Mouse (Mus musculus) layer of hippocampus, adult 2 months (tissue): ENCODE results near the gene Tcf15. TPM values are rescaled to one million over a fixed set of nuclear protein-coding genes. Genes with fewer than 3 reads are reported as not detected.

Source experiments
- DNase-seq, 2 experiments: peaks; one replicate each; pipeline ENCODE4 v3.0.0; 2022; ENCODE audit warnings: low spot score in 2 of 2
- H3K27ac ChIP-seq: fragments of 200-600 bp; 2 replicates; pipeline ENCODE4 v1.8.1; 2022
- H3K4me3 ChIP-seq: fragments of 200-600 bp; 2 replicates; pipeline ENCODE4 v1.8.1; 2022; ENCODE audit warnings: mild to moderate bottlenecking
- CTCF ChIP-seq: fragments of 200-600 bp; conservative IDR thresholded peaks from 2 replicates; pipeline ENCODE4 v1.8.1; 2022; ENCODE audit warnings: antibody characterized with exemption, mild to moderate bottlenecking, moderate library complexity
- total RNA-seq, 2 experiments: library from RNA; stranded (reverse); gene quantifications; 2 replicates each; pipeline ENCODE4 v1.2.3; 2021

Gene Tcf15
- total RNA-seq, 2 experiments from 2014 or later: 2.7 to 5.1 TPM

DNA sequence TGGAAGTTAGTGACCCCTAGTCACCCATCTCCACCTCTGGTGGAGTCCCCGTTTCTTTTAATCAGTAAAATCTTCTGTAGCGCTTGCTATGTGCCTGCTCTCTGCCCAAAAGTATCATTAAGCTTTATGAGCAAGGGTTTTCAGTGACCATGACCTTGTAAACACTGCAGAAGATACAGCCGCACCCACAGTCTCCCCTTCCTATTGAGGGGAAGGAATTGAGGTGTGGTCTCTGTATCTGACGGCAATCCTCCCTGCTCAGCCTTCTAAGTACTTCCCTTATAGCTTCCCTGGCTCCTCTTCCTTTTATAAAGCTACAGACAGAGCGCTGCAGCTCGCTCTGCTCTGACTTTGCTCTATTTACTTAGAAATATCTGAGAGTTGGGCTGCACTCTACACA is 13.1 kb downstream of the Tcf15 start:
- no peak for TF ChIP-seq CTCF
- Histone ChIP-seq H3K4me3 (no peak overlapping the region), H3K27ac (no peak overlapping the region)
- no peak for DNase-seq

- H3K4me3 ChIP-seq: no peak overlapping the region
- DNase-seq: no peak
- H3K27ac ChIP-seq: no peak overlapping the region
- TF ChIP-seq CTCF: 0 out of 2 replicates have a peak, but pooled peaks have one; percentile 8
Measured at GRCm38 (mm10) chr2:152159487-152159886, 16.1 kb downstream of the Tcf15 start.

- no peak overlapping the region for H3K4me3 ChIP-seq
- DNase-seq: no peak
- H3K27ac ChIP-seq: no peak overlapping the region
- no peak for TF ChIP-seq CTCF
Measured at GRCm38 (mm10) chr2:152166257-152166656, 22.9 kb downstream of the Tcf15 start.

DNA sequence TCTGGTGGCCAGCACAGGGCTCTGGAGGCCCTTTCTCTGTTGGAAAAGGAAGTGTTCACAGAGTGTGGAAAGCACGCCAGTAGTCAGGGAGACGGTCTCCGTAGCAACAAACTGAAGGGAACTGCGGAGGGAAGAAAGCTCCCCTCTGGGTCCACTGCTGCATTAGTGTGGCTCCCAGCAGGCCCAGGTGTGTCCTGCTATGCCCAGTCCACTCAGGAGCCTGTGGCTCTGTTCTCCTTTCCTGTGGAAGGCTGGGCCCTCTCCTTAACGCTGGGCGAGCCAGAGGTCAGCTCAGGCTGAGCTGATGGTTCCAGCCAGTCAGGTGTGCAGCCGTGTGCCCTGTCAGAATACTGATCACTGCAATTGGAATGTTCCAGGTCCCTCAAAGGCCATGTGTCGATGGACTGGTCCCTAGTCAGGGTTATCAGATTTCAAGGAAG is 24.5 kb downstream of the Tcf15 start:
- no peak for TF ChIP-seq CTCF
- peak; percentile 68 to 86 for DNase-seq
- peak overlapping the region; percentile 78 for H3K27ac ChIP-seq
- no peak overlapping the region for H3K4me3 ChIP-seq

DNA sequence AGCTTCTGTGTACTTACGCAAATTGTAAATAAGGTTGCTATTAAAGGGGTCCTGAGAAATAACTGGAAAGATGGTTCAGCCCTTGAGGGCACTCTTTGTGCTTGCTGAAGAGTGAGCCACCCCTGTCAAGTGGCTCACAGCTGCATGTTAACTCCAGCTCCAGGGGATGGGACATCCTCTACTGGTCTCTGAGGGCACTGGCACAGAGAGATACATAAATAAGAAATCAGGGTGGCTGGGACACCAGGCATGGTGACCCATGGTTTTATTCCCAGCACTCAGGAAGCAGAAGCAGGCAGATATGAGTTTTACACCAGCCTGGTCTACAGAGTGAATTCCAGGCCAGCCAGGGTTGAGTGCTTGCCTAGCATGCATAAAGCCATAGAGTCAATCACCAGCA is 26.0 kb downstream of the Tcf15 start:
- Histone ChIP-seq H3K4me3 (no peak overlapping the region), H3K27ac (no peak overlapping the region)
- DNase-seq: no peak
- no peak for TF ChIP-seq CTCF

DNA sequence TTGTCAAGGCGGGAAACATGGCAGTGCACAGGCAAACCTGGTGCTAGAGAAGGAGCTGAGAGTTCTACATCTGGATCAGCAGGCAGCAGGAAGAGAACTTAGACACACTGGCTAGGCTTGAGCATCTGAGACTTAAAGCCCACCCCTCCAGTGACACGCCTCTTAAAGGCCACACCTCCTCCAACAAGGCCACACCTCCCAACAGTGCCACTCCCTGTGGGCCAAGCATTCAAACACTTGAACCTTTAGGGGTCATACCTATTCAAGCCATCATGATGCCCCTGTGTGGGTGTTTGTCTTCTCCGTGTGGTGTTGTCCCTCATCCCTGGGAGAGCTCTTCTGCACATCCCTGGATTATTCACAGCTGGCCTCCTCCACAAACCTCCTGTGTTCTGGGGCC is 31.5 kb downstream of the Tcf15 start:
- Histone ChIP-seq H3K27ac (no peak overlapping the region), H3K4me3 (no peak overlapping the region)
- TF ChIP-seq CTCF: no peak
- no peak for DNase-seq

GRCm38 (mm10) chr2:152176659-152177058 is 33.3 kb downstream of the Tcf15 start:
- Histone ChIP-seq H3K4me3 (no peak overlapping the region), H3K27ac (no peak overlapping the region)
- DNase-seq: no peak
- no peak for TF ChIP-seq CTCF

- no peak for TF ChIP-seq CTCF
- DNase-seq: no peak
Measured at GRCm38 (mm10) chr2:152177162-152177805, 33.9 kb downstream of the Tcf15 start.

DNA sequence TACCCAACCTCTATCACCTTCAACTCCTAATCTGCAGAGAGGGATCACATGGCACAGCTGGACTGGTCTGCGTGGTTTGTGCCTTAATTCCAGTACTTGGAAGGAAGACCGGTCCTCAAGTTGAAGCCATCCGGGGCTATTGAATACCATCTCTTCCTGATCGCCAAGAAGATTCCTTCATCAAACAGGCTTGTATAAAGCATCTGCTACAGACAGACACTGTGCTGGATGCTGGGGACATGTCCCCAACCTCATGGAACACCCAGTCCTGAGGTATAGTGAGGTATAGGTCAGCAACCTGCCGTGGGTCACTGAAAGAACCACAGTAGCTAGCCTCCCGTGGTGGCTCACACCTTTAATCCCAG is 34.4 kb downstream of the Tcf15 start:
- Histone ChIP-seq H3K4me3 (no peak overlapping the region), H3K27ac (no peak overlapping the region)
- no peak for TF ChIP-seq CTCF
- no peak for DNase-seq

More at GRCm38 (mm10) chr2:152177162-152177805, 33.9 kb downstream of the Tcf15 start:
- Histone ChIP-seq H3K27ac (no peak overlapping the region), H3K4me3 (no peak overlapping the region)

GRCm38 (mm10) chr2:152178345-152178744 is 35.0 kb downstream of the Tcf15 start:
- TF ChIP-seq CTCF: no peak

GRCm38 (mm10) chr2:152179301-152179700 is 35.9 kb downstream of the Tcf15 start:
- H3K27ac ChIP-seq: no peak overlapping the region
- no peak for TF ChIP-seq CTCF

More at GRCm38 (mm10) chr2:152178345-152178744, 35.0 kb downstream of the Tcf15 start:
- no peak overlapping the region for H3K27ac ChIP-seq
- no peak for DNase-seq
- H3K4me3 ChIP-seq: no peak overlapping the region

DNA sequence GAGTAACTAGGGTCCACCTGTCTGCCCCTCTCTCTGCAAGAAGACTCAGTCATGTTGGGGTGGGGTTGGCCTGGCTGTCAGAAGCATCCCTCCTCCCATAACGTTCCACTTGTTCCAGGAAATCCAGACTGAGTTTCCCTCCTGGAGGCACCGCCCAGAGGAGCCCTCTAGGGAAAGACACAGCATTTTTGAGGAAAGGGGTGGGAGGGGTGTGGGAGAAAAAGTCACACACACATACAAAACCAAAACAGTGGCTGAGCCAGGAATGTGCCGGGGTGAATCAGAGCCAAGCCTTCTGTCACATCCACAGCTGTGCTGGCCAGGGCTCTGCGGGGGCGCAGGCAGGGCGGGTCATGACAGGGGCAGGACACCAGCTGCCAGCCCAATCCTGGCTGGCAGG is 37.0 kb downstream of the Tcf15 start:
- no peak for DNase-seq
- Histone ChIP-seq H3K4me3 (no peak overlapping the region), H3K27ac (no peak overlapping the region)
- TF ChIP-seq CTCF: no peak

More at GRCm38 (mm10) chr2:152179301-152179700, 35.9 kb downstream of the Tcf15 start:
- H3K4me3 ChIP-seq: no peak overlapping the region
- no peak for DNase-seq

GRCm38 (mm10) chr2:152187132-152187531 is 43.8 kb downstream of the Tcf15 start:
- no peak for TF ChIP-seq CTCF
- DNase-seq: no peak
- H3K4me3 ChIP-seq: no peak overlapping the region
- H3K27ac ChIP-seq: no peak overlapping the region

GRCm38 (mm10) chr2:152189213-152189612 is 45.9 kb downstream of the Tcf15 start:
- no peak overlapping the region for H3K27ac ChIP-seq
- H3K4me3 ChIP-seq: no peak overlapping the region
- no peak for DNase-seq
- TF ChIP-seq CTCF: no peak
